Mouse (Mus musculus) intestine, embryonic 16.5 days (tissue): Measurements from ENCODE around the gene Olfr1028. TPM values are rescaled to one million over a fixed set of nuclear protein-coding genes. Genes with fewer than 3 reads are reported as not detected.

Experiments
- polyA plus RNA-seq: library from polyadenylated mRNA; unstranded; fragments of >200 nt; fragmentation: Nextera tagmentation; extraction: Ambion mirVana; gene quantifications from 2 replicates; pipeline ENCODE4 v1.2.1, GENCODE M21; 2015

The Olfr1028 gene
- polyA plus RNA-seq, 1 experiment from 2014 or later: not detected

Other genes starting within 250 kb of the Olfr1028 start
- gene Olfr1009, start 235.0 kb upstream of the Olfr1028 start, polyA plus RNA-seq: not detected in 2 replicates
- not detected in 2 replicates for gene Olfr1012, start 187.7 kb upstream of the Olfr1028 start, polyA plus RNA-seq
- gene Olfr1013, start 183.3 kb upstream of the Olfr1028 start, polyA plus RNA-seq: not detected in 2 replicates
- not detected in 2 replicates for gene Olfr1014, start 177.7 kb upstream of the Olfr1028 start, polyA plus RNA-seq
- gene Olfr1015, start 168.4 kb upstream of the Olfr1028 start, polyA plus RNA-seq: not detected in 2 replicates
- not detected in 2 replicates for gene Olfr1016, start 147.9 kb upstream of the Olfr1028 start, polyA plus RNA-seq
- gene Olfr1018, start 132.0 kb upstream of the Olfr1028 start, polyA plus RNA-seq: not detected in 2 replicates
- not detected in 2 replicates for gene Olfr1019, start 105.0 kb upstream of the Olfr1028 start, polyA plus RNA-seq
- not detected in 2 replicates for gene Olfr1020, start 103.4 kb upstream of the Olfr1028 start, polyA plus RNA-seq
- gene Olfr1022, start 81.8 kb upstream of the Olfr1028 start, polyA plus RNA-seq: not detected in 2 replicates
- gene Olfr1023, start 64.8 kb upstream of the Olfr1028 start, polyA plus RNA-seq: not detected in 2 replicates
- not detected in 2 replicates for gene Olfr1024, start 45.4 kb upstream of the Olfr1028 start, polyA plus RNA-seq
- gene Olfr1025-ps1, start 35.2 kb upstream of the Olfr1028 start, polyA plus RNA-seq: not detected in 2 replicates
- gene Olfr1026, start 28.9 kb upstream of the Olfr1028 start, polyA plus RNA-seq: not detected in 2 replicates
- not detected in 2 replicates for gene Olfr1029, start 23.5 kb downstream of the Olfr1028 start, polyA plus RNA-seq
- not detected in 2 replicates for gene Olfr1030, start 28.8 kb downstream of the Olfr1028 start, polyA plus RNA-seq
- gene Olfr1031, start 39.9 kb downstream of the Olfr1028 start, polyA plus RNA-seq: not detected in 2 replicates
- not detected in 2 replicates for gene Olfr1032, start 55.1 kb downstream of the Olfr1028 start, polyA plus RNA-seq
- 1.6 and 3.0 TPM in 2 replicates for gene Olfr1033, start 70.2 kb downstream of the Olfr1028 start, polyA plus RNA-seq
- gene Olfr1034, start 95.4 kb downstream of the Olfr1028 start, polyA plus RNA-seq: 0.02 TPM in 1 of 2 replicates, not detected in the other
- gene Olfr1036, start 123.6 kb downstream of the Olfr1028 start, polyA plus RNA-seq: not detected in 2 replicates
- not detected in 2 replicates for gene Olfr1037, start 136.9 kb downstream of the Olfr1028 start, polyA plus RNA-seq
- gene Olfr1039, start 185.5 kb downstream of the Olfr1028 start, polyA plus RNA-seq: not detected in 2 replicates
- gene Olfr1040, start 196.3 kb downstream of the Olfr1028 start, polyA plus RNA-seq: not detected in 2 replicates
- not detected in 2 replicates for gene Olfr1042, start 211.4 kb downstream of the Olfr1028 start, polyA plus RNA-seq
- gene Olfr1043, start 217.1 kb downstream of the Olfr1028 start, polyA plus RNA-seq: not detected in 2 replicates
- gene Olfr1044, start 227.4 kb downstream of the Olfr1028 start, polyA plus RNA-seq: not detected in 2 replicates
- not detected in 2 replicates for gene Olfr52, start 235.2 kb downstream of the Olfr1028 start, polyA plus RNA-seq